ENCODE assay signal across 26 mouse cellular contexts in the genomic region with DNA sequence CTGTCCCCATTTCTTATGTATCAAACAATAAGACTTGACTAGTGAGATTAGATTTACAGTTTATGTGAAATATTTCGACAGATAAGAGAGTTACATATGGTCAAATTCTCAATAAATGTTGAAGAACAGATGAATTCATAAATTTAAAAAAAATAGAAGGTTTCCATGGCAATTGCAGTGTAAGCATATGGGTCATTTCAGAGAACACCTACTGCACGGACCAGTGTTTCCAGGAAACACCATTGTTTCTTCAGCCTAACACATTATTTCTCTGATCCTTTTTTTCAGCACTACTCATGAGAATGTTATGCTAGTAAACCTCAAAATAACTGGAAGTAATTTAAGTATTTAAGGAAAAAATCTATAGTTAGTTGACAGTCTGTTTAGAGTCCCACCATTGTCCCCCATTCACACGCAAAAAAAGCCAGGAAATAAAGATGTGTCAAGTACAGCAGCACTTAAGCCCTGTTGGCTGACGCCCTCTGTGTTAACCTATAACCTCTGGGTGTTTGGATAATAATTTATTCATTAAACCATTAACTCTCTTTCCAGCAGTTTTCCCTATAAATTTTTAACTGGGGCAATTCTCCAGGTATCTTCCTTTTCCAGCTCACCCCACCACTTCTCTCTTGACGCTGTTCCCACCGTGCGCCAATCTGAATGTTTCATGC.
DNase-seq lines count a peak whose midpoint lies in the region; ATAC-seq and TF ChIP-seq lines count a peak whose summit lies in the region.
"Had no signal": no experiment of that assay in that cellular context is flagged by ENCODE, and none has a peak within 500 bp of the region (broad histone marks: within the 10 kb centered on the region; RNA-seq: fewer than 3 reads in every experiment).

No protein-coding gene starts in this region.

- no peak overlapping the region for H3K4me3 ChIP-seq in lung, embryonic 16.5 days (ENCODE audit: low read length)
- no peak overlapping the region for H3K4me3 ChIP-seq in kidney, postnatal 0 days (replicated peaks; ENCODE audit: low read depth, low read length)
- no peak overlapping the region for H3K4me3 ChIP-seq in limb, embryonic 14.5 days (replicated peaks; ENCODE audit: low read length)
- H3K4me3 ChIP-seq: embryonic facial prominence, embryonic 13.5 days; erythroblast, embryonic 14.5 days; forebrain, embryonic 13.5 days; heart, embryonic 10.5 days; intestine, embryonic 15.5 days; layer of hippocampus, adult 2 months; limb, embryonic 15.5 days; midbrain, embryonic 12.5 days had no signal

- no peak overlapping the region for H3K9ac ChIP-seq in lung, embryonic 16.5 days (ENCODE audit: low read length)
- H3K9ac ChIP-seq in kidney, postnatal 0 days (ENCODE audit: low read depth, low read length) = no peak overlapping the region
- H3K9ac ChIP-seq in limb, embryonic 14.5 days (ENCODE audit: low read depth, low read length, severe bottlenecking) = no peak overlapping the region
- H3K9ac ChIP-seq: embryonic facial prominence, embryonic 13.5 days; forebrain, embryonic 13.5 days; intestine, embryonic 15.5 days; limb, embryonic 15.5 days; midbrain, embryonic 12.5 days had no signal

- no peak overlapping the region; the same call in 1 of the 2 replicates for H3K27ac ChIP-seq in lung, embryonic 16.5 days (ENCODE audit: low read length)
- no peak overlapping the region for H3K27ac ChIP-seq in kidney, postnatal 0 days
- no peak overlapping the region for H3K27ac ChIP-seq in limb, embryonic 14.5 days (replicated peaks; ENCODE audit: low read depth, low read length)
- H3K27ac ChIP-seq: embryonic facial prominence, embryonic 13.5 days; forebrain, embryonic 13.5 days; heart, embryonic 10.5 days; intestine, embryonic 15.5 days; layer of hippocampus, adult 2 months; limb, embryonic 15.5 days; midbrain, embryonic 12.5 days had no signal

- intact Hi-C loops in heart, postnatal 10 days (cut with DNase I) = no loop called here

- 29% methylated on average over 7 of the region's 7 CpGs for WGBS in lung, embryonic 16.5 days
- 27% methylated on average over 7 of the region's 7 CpGs for WGBS in kidney, postnatal 0 days
- 63% methylated on average over 7 of the region's 7 CpGs for WGBS in limb, embryonic 14.5 days

- H3K36me3 ChIP-seq in lung, embryonic 16.5 days (ENCODE audit: control insufficient read depth, insufficient read depth, low read length) = no peaks in the 10 kb centered on the region
- no peaks in the 10 kb centered on the region for H3K36me3 ChIP-seq in kidney, postnatal 0 days (ENCODE audit: insufficient read depth, low read length)
- H3K36me3 ChIP-seq in limb, embryonic 14.5 days (ENCODE audit: control insufficient read depth, insufficient read depth, low read length) = no peaks in the 10 kb centered on the region
- H3K36me3 ChIP-seq: embryonic facial prominence, embryonic 13.5 days; G1E; heart, embryonic 10.5 days; intestine, embryonic 15.5 days; limb, embryonic 15.5 days; midbrain, embryonic 12.5 days had no signal

- TF ChIP-seq POLR2A in limb, embryonic 14.5 days (IDR thresholded peaks at IDR 0.05; ENCODE audit: borderline replicate concordance, extremely low read depth, insufficient read depth, insufficient read length) = no peak

- no peaks in the 10 kb centered on the region for H3K4me1 ChIP-seq in lung, embryonic 16.5 days (replicated peaks; ENCODE audit: control insufficient read depth, insufficient read depth, low read length)
- no peaks in the 10 kb centered on the region for H3K4me1 ChIP-seq in kidney, postnatal 0 days (replicated peaks; ENCODE audit: insufficient read depth, low read length)
- H3K4me1 ChIP-seq in limb, embryonic 14.5 days (ENCODE audit: control insufficient read depth, insufficient read depth, low read length) = no peaks in the 10 kb centered on the region
- H3K4me1 ChIP-seq: embryonic facial prominence, embryonic 13.5 days; forebrain, embryonic 13.5 days; heart, embryonic 10.5 days; intestine, embryonic 15.5 days; limb, embryonic 15.5 days; midbrain, embryonic 12.5 days had no signal

- H3K9me3 ChIP-seq in lung, embryonic 16.5 days (ENCODE audit: control insufficient read depth, low read length) = no peaks in the 10 kb centered on the region
- no peaks in the 10 kb centered on the region for H3K9me3 ChIP-seq in kidney, postnatal 0 days (replicated peaks; ENCODE audit: low read length)
- H3K9me3 ChIP-seq in limb, embryonic 14.5 days (ENCODE audit: control insufficient read depth, low read length) = no peaks in the 10 kb centered on the region
- H3K9me3 ChIP-seq: embryonic facial prominence, embryonic 13.5 days; forebrain, embryonic 13.5 days; G1E; heart, embryonic 10.5 days; intestine, embryonic 15.5 days; limb, embryonic 15.5 days; midbrain, embryonic 12.5 days had no signal

- peak; percentile 75 for ATAC-seq in lung, embryonic 16.5 days (ENCODE audit: low read depth)
- ATAC-seq in kidney, postnatal 0 days (replicated peaks; ENCODE audit: low FRiP score, low read depth) = peak; percentile 95
- 0 out of 2 replicates have a peak, but pooled peaks have one; percentile 19 for ATAC-seq in limb, embryonic 14.5 days (ENCODE audit: low FRiP score, low read depth)
- ATAC-seq: forebrain, embryonic 13.5 days; hindbrain, embryonic 16.5 days; intestine, embryonic 15.5 days had no signal

- no peak for TF ChIP-seq CTCF in kidney, postnatal 0 days (IDR thresholded peaks at IDR 0.05; ENCODE audit: low read depth)

- DNase-seq in lung, adult 18-20 months = no peak
- peak; percentile 42 to 57 for DNase-seq in kidney, adult 8-10 months
- peak; percentile 48 for DNase-seq in kidney, postnatal 0 days (ENCODE audit: low spot score)
- peak; percentile 7 for DNase-seq in limb, embryonic 14.5 days (ENCODE audit: low spot score)
- DNase-seq in heart, postnatal 10 days = no peak
- DNase-seq in urinary bladder, adult 2 months (ENCODE audit: low spot score) = no peak
- DNase-seq in adrenal gland, adult 18-20 months (ENCODE audit: low spot score in 2 of 2) = no peak
- DNase-seq: adrenal gland, postnatal 10 days; B cell, adult 2 months; cerebellum, adult 2 months; cerebellum, postnatal 25 days; gastrocnemius, postnatal 36 days; right cerebral cortex, postnatal 14 days; spleen, adult 18-20 months had no signal

- H3K27me3 ChIP-seq in lung, embryonic 16.5 days (ENCODE audit: control insufficient read depth, insufficient read depth, low read depth, low read length) = no peaks in the 10 kb centered on the region
- no peaks in the 10 kb centered on the region for H3K27me3 ChIP-seq in kidney, postnatal 0 days (ENCODE audit: insufficient read depth, low read length)
- H3K27me3 ChIP-seq in limb, embryonic 14.5 days (ENCODE audit: control insufficient read depth, insufficient read depth, low read length) = no peaks in the 10 kb centered on the region
- H3K27me3 ChIP-seq: CH12.LX; embryonic facial prominence, embryonic 13.5 days; forebrain, embryonic 13.5 days; intestine, embryonic 15.5 days; limb, embryonic 15.5 days; midbrain, embryonic 12.5 days had no signal

- H3K4me2 ChIP-seq in lung, embryonic 16.5 days (ENCODE audit: low read depth, low read length) = no peak overlapping the region
- no peak overlapping the region for H3K4me2 ChIP-seq in kidney, postnatal 0 days (ENCODE audit: low read length)
- H3K4me2 ChIP-seq in limb, embryonic 14.5 days (replicated peaks; ENCODE audit: low read depth, low read length, severe bottlenecking) = no peak overlapping the region
- H3K4me2 ChIP-seq: embryonic facial prominence, embryonic 13.5 days; forebrain, embryonic 13.5 days; intestine, embryonic 15.5 days; limb, embryonic 15.5 days; midbrain, embryonic 12.5 days had no signal

Comparison
In these comparisons a context has a peak if more than half of its experiments do, and no peak if none do; other contexts are left out.
1. ATAC-seq: peak in every context shown above with its lines; median percentile 95 in kidney, postnatal 0 days; 75 in lung, embryonic 16.5 days; 19 in limb, embryonic 14.5 days.
2. DNase-seq: peak in kidney, adult 8-10 months (2 of 2), kidney, postnatal 0 days (single experiment) and limb, embryonic 14.5 days (single experiment); none in lung, adult 18-20 months (0 of 2), heart, postnatal 10 days (0 of 2), urinary bladder, adult 2 months (single experiment) and adrenal gland, adult 18-20 months (0 of 2).